Mouse (Mus musculus) cerebellum, adult 2 months (tissue): ENCODE measurements around the gene Cdk7.

Experiments used
- CTCF ChIP-seq: fragments of 200-500 bp; IDR thresholded peaks from 2 replicates; pipeline ENCODE4 v1.5.1; 2011; ENCODE audit warnings: low read depth, mild to moderate bottlenecking, control low read depth, low read length, moderate library complexity, borderline replicate concordance; ENCODE audit not compliant: insufficient read depth
- POLR2A ChIP-seq: fragments of 200-500 bp; IDR thresholded peaks from 2 replicates; pipeline ENCODE4 v1.6.1; 2011; ENCODE audit warnings: low read length, control low read depth, borderline replicate concordance; ENCODE audit not compliant: insufficient read depth

- TF ChIP-seq CTCF (no peak), POLR2A (no peak)
These were observed 46.8 kb upstream of the Cdk7 start for GRCm38 (mm10) chr13:100777491-100777890.
